Mouse (Mus musculus): ENCODE results near the gene Lrp10.

The Lrp10 gene

GRCm38 (mm10) chr14:54475941-54476844 lies 12.3 kb downstream of the Lrp10 start, which contains the start of gene Rem2:
Gene Rem2, plus strand, starts transcription at chr14:54476100.
- peak; percentile 83 for DNase-seq (ENCODE audit: extremely low spot score)

- DNase-seq (ENCODE audit: extremely low spot score), result no peak
These were observed 13.4 kb downstream of the Lrp10 start for GRCm38 (mm10) chr14:54477172-54477909.

- DNase-seq (ENCODE audit: extremely low spot score), result peak; percentile 78
These were observed 15.5 kb downstream of the Lrp10 start for GRCm38 (mm10) chr14:54479451-54479920.

- no peak for DNase-seq (ENCODE audit: extremely low spot score)
These were observed 16.7 kb downstream of the Lrp10 start for GRCm38 (mm10) chr14:54480673-54481072.

GRCm38 (mm10) chr14:54481402-54481801 lies 17.5 kb downstream of the Lrp10 start:
- DNase-seq (ENCODE audit: extremely low spot score), result no peak

- peak; percentile 50 for DNase-seq (ENCODE audit: extremely low spot score)
These were observed 18.6 kb downstream of the Lrp10 start for GRCm38 (mm10) chr14:54482498-54482897.

GRCm38 (mm10) chr14:54485899-54486298 lies 22.0 kb downstream of the Lrp10 start:
- DNase-seq (ENCODE audit: extremely low spot score), result no peak

- DNase-seq (ENCODE audit: extremely low spot score), result no peak
These were observed 23.8 kb downstream of the Lrp10 start for GRCm38 (mm10) chr14:54487732-54488131.

GRCm38 (mm10) chr14:54488350-54488749 lies 24.4 kb downstream of the Lrp10 start:
- DNase-seq (ENCODE audit: extremely low spot score), result no peak

- DNase-seq (ENCODE audit: extremely low spot score), result no peak
These were observed 28.6 kb downstream of the Lrp10 start for GRCm38 (mm10) chr14:54492345-54493131.

GRCm38 (mm10) chr14:54493236-54493635 lies 29.3 kb downstream of the Lrp10 start:
- no peak for DNase-seq (ENCODE audit: extremely low spot score)

GRCm38 (mm10) chr14:54494234-54494633 lies 30.3 kb downstream of the Lrp10 start:
- peak; percentile 73 for DNase-seq (ENCODE audit: extremely low spot score)

- no peak for DNase-seq (ENCODE audit: extremely low spot score)
These were observed 32.8 kb downstream of the Lrp10 start for GRCm38 (mm10) chr14:54496706-54497105.

GRCm38 (mm10) chr14:54499330-54499729 lies 35.4 kb downstream of the Lrp10 start:
- DNase-seq (ENCODE audit: extremely low spot score), result no peak

GRCm38 (mm10) chr14:54501365-54501764 lies 37.4 kb downstream of the Lrp10 start:
- no peak for DNase-seq (ENCODE audit: extremely low spot score)

GRCm38 (mm10) chr14:54503092-54503491 lies 39.2 kb downstream of the Lrp10 start:
- no peak for DNase-seq (ENCODE audit: extremely low spot score)

- no peak for DNase-seq (ENCODE audit: extremely low spot score)
These were observed 45.8 kb downstream of the Lrp10 start for GRCm38 (mm10) chr14:54509774-54510173.

GRCm38 (mm10) chr14:54516710-54517310 lies 52.9 kb downstream of the Lrp10 start:
- DNase-seq (ENCODE audit: extremely low spot score), result no peak

All from embryo, embryonic 9.5 days (tissue).